Mouse (Mus musculus): ENCODE results near the gene Shkbp1.

DNA sequence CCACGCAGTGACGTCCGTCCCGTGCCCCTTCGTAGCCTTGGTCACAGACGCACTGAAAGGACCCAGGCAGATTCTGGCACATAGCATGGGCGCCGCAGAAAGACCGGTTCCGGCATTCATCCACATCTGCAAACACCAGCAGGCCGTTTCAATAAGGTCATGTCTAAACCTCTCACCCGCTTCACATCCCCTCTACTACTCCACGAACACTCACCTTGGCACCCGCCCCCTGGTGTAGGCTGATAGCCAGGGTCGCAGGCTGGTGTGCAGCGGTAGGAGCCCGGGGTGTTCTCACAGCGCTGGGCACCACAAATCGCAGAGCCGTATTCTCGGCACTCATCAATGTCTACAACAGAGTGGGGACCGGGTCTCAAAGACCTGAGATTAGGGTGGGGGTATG is 36.4 kb downstream of the Shkbp1 start:
- TF ChIP-seq POLR2A (IDR thresholded peaks at IDR 0.05; ENCODE audit: insufficient read length, low read depth) (no peak), USF1 (IDR thresholded peaks at IDR 0.05; ENCODE audit: low read depth) (no peak), E2F4 (IDR thresholded peaks at IDR 0.05; ENCODE audit: insufficient read depth) (no peak), MYOD1 (IDR thresholded peaks at IDR 0.05; ENCODE audit: control insufficient read depth in 1 of 3, insufficient read length in 2 of 3, low read depth in 2 of 3) (no peak), POLR2AphosphoS2 (IDR thresholded peaks at IDR 0.05; ENCODE audit: insufficient read length, low read depth) (no peak), TCF12 (IDR thresholded peaks at IDR 0.05; ENCODE audit: insufficient read depth, poor library complexity, severe bottlenecking) (no peak), TCF3 (IDR thresholded peaks at IDR 0.05; ENCODE audit: insufficient read length, low read depth) (no peak)
